Mouse (Mus musculus): ENCODE measurements around the gene Syt7. TPM values are rescaled to one million over a fixed set of nuclear protein-coding genes. Genes with fewer than 3 reads are reported as not detected.

Gene Syt7
- polyA plus RNA-seq, 1 experiment from 2014 or later: 3.0 TPM

Other genes starting within 250 kb of the Syt7 start
- 152 and 155 TPM in 2 replicates for gene Fads1, start 206.2 kb upstream of the Syt7 start, polyA plus RNA-seq (2014; fragmentation: Nextera tagmentation; extraction: Ambion mirVana)
- gene Tmem258, start 185.1 kb upstream of the Syt7 start, polyA plus RNA-seq (2014; fragmentation: Nextera tagmentation; extraction: Ambion mirVana): 334 and 352 TPM in 2 replicates
- gene Fen1, start 184.9 kb upstream of the Syt7 start, polyA plus RNA-seq (2014; fragmentation: Nextera tagmentation; extraction: Ambion mirVana): 121 and 128 TPM in 2 replicates
- gene Myrf, start 148.3 kb upstream of the Syt7 start, polyA plus RNA-seq (2014; fragmentation: Nextera tagmentation; extraction: Ambion mirVana): 1.4 and 1.7 TPM in 2 replicates
- 1.2 and 1.3 TPM in 2 replicates for gene Dagla, start 84.2 kb upstream of the Syt7 start, polyA plus RNA-seq (2014; fragmentation: Nextera tagmentation; extraction: Ambion mirVana)
- 0.55 and 0.59 TPM in 2 replicates for gene Lrrc10b, start 68.4 kb downstream of the Syt7 start, polyA plus RNA-seq (2014; fragmentation: Nextera tagmentation; extraction: Ambion mirVana)
- 0.21 and 0.48 TPM in 2 replicates for gene Ppp1r32, start 93.8 kb downstream of the Syt7 start, polyA plus RNA-seq (2014; fragmentation: Nextera tagmentation; extraction: Ambion mirVana)
- gene Cpsf7, start 136.2 kb downstream of the Syt7 start, polyA plus RNA-seq (2014; fragmentation: Nextera tagmentation; extraction: Ambion mirVana): 66.4 and 70.4 TPM in 2 replicates
- gene Sdhaf2, start 137.1 kb downstream of the Syt7 start, polyA plus RNA-seq (2014; fragmentation: Nextera tagmentation; extraction: Ambion mirVana): 59.3 and 63.3 TPM in 2 replicates
- 58.3 and 63.9 TPM in 2 replicates for gene Tmem216, start 167.1 kb downstream of the Syt7 start, polyA plus RNA-seq (2014; fragmentation: Nextera tagmentation; extraction: Ambion mirVana)
- gene Cyb561a3, start 188.1 kb downstream of the Syt7 start, polyA plus RNA-seq (2014; fragmentation: Nextera tagmentation; extraction: Ambion mirVana): 16.1 and 16.8 TPM in 2 replicates
- 60.6 and 67.3 TPM in 2 replicates for gene Tmem138, start 188.3 kb downstream of the Syt7 start, polyA plus RNA-seq (2014; fragmentation: Nextera tagmentation; extraction: Ambion mirVana)
- 393 and 396 TPM in 2 replicates for gene Ddb1, start 216.2 kb downstream of the Syt7 start, polyA plus RNA-seq (2014; fragmentation: Nextera tagmentation; extraction: Ambion mirVana)
- gene Tkfc, start 216.6 kb downstream of the Syt7 start, polyA plus RNA-seq (2014; fragmentation: Nextera tagmentation; extraction: Ambion mirVana): 22.9 and 23.9 TPM in 2 replicates
- 0.18 and 0.36 TPM in 2 replicates for gene Vwce, start 245.1 kb downstream of the Syt7 start, polyA plus RNA-seq (2014; fragmentation: Nextera tagmentation; extraction: Ambion mirVana)

Measured in midbrain, embryonic 11.5 days (tissue).